Mouse (Mus musculus) urinary bladder, adult 2 months (tissue): Measurements from ENCODE around the gene Txndc5. TPM values are rescaled to one million over a fixed set of nuclear protein-coding genes. Genes with fewer than 3 reads are reported as not detected.

ENCODE experiments used
- DNase-seq: peaks from one replicate; pipeline ENCODE4 v3.0.0; 2022; ENCODE audit warnings: low spot score
- polyA plus RNA-seq: library from polyadenylated mRNA; depleted of rRNA; stranded (reverse); fragments of >200 nt; gene quantifications from 2 replicates; pipeline ENCODE4 v1.2.3, GENCODE M21; 2012

Gene Txndc5
- polyA plus RNA-seq, 1 experiment, result 108 TPM

DNA sequence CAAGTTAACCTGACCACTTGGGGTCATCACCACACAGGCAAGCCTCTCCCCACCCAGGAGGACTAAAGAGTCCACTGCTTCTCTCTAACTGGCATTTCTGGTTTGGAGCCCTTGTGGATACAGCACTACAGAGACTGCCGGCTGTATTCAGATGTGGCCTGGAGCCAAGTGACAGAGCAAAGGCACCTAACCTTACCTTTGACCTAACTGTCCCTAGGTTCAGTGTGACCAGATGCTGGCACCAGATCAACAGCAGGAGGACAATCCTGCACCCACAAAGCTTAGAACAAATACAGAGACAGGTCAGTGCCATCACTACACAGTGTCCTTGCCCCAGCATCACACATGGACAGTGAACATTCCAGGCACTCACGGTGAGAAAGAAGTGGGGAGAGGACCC, 2.5 kb downstream of the Txndc5 start:
- DNase-seq, result no peak

DNA sequence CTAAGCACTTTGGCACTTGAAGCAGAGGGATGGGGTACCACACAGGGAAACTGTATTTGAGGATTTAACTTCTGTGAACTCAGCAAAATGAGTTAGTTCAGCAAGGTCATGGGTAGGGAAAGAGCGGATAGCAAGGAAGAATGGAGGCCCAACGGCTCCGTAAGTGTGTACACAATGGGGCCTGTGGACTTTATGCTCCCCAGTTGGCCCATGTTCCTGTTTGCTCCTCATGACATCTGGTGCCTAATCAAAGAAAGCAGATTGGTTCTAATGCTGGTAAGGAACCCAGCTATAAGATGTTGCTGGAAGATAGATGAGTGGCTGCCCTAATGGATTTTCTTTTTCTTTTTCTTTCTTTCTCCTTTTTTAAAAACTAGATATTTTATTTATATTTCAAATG, 3.4 kb downstream of the Txndc5 start:
- no peak for DNase-seq

DNA sequence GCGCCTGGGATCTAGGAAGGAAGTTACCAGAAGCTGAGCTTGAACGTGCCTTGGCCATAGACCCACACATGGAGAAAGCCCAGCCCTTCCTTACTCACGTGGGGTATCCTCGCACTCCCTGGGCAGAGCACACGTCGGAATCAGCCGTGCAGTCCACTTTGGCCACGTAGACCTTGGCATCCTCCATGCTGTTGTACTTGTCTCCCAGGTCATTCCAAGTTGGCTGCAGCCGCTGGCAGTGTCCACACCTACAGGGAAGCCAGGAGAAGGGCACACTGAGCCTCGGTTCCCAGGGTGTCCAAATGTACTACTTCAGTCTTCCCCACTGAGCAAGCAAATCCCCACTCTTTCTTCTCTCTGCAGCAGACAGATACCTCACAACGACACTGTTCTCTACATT, 5.4 kb downstream of the Txndc5 start:
- DNase-seq, result no peak

DNA sequence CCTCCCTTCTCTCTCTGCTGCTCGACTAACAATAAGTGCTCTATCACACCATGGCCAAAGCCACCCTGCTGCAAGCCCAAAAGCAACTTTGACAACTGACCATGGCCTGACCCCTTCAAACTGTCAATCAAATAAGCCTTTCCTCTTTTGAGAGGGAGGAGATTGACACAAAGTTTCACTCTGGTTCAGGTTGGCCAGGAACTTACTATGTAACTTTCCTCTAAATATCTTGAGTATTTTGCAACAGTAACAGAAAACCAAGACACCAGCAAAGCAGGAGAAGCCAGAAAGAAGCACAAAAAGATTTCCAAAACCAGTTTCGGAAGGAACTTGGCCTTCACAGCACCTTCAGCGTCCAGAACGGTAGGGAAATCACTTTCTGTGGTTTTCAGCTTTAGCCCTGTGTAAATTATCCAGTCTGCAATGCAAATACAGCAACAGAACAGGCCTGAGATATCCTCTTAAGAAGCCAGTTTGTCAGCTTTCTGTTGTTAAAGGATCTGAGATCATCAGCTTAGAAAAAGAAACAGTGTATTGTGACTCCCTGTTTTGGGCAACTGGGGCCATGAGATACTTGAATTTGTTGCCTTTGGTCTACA, 6.5 kb downstream of the Txndc5 start:
- no peak for DNase-seq

DNA sequence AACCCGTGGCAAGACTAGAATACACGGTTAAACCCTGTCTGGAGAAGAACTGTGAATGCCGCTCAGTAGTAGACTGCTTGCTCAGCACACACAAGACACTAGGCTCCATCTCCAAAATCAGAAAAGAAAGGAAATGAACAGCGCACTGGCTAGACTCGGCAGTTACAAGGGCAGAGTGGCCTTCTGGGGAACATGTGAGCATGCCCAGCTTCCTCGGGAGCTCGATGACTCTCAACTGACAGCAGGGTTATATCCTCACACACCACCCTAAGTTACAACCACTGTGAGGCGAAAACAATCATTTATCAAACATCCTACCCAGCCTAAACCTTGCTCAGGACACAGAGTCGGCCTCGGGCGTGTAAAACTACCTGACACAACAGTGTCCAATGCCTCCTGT, 8.3 kb downstream of the Txndc5 start:
- no peak for DNase-seq

DNA sequence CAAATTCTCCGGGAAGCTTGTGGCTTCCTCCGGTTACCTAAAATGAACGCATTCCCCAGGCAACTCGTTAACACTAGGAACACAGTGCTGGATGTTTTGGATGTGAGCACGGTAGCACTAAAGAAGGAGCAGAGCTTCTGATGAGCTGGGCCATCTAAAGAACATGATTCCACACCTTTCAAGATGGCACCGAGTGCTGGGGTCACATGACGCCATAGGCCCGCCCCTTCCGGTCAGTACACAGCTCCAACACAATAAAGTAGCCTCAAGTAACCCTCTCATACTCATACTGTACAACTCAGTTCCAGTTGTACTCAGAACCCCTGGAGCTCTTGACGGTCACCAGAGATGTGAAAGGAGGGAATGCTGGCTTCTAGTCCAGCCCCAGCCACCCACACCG, 12.0 kb downstream of the Txndc5 start:
- no peak for DNase-seq

DNA sequence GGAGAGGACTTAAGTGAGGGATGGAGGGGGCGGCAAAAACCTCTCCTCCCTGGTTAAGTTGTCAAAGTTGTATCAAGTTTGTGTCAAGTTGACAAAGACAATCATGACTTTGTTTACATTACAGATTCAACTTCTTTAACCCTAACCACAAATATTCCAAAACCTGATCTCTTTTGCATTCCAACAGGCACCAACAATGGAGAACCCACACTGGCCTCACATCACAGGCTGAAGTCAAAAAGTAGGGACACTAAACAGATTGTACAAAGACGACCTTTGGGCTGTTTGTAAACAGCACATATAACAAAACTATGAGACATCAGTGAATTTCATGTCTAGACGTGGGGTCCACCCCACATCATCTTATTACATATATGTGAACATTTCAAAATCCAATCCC, 12.8 kb downstream of the Txndc5 start:
- DNase-seq, result no peak

DNA sequence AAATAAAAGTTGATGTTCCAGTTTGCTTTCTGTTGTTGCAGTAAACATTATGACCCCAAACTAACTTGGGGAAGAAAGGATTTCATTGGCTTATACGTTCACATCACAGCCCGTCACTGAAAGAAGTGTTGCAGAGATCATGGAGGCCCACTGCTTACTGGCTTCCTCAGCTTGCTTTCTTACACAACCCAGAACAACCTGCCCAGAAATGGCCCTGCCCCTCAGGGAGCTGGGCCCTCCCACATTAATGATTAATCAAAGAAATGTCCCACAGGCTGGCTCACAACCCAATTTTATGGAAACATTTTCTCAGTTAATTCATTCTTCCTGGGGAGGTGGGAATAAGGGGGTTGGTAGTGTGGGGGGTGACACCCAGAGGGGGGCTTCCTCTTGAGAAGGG, 13.2 kb downstream of the Txndc5 start:
- DNase-seq, result no peak

DNA sequence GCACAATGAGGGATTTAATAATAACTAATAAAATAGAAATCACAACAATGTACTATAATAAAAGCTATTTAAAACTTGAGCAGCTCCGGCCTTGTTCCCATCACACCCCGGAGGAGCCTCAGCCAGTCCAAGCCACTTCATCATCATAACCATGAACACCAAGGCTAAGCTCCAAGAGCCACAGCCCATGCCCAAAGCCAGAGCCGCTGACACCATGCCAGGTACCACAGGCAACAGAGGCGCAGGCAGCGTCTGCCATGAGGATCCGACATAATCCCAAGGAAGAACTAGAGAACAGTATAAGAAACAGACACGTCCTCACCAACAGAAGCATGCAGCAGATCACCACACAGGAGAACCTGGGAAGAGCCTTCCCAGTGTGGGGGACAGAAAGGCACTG, 14.7 kb downstream of the Txndc5 start:
- DNase-seq, result no peak

DNA sequence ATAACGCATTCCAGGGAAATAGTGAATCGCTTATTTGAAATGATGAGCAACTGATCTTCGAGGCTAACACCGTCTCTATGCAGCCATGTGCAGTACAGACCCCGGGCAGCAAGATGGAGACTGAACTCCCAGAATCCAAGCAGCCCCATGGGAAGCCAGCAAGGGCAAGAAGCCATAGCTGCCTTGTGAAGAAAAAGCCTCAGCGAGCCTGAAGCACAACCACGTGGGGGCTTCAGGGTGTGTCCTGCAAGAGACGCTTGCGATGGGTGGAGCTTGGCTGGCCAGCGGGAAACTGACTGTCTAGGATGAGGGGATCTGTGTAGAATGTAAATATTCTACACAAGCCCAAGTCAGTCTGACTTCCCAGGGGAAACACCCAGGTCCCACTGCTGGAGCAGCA, 16.6 kb downstream of the Txndc5 start:
- no peak for DNase-seq

DNA sequence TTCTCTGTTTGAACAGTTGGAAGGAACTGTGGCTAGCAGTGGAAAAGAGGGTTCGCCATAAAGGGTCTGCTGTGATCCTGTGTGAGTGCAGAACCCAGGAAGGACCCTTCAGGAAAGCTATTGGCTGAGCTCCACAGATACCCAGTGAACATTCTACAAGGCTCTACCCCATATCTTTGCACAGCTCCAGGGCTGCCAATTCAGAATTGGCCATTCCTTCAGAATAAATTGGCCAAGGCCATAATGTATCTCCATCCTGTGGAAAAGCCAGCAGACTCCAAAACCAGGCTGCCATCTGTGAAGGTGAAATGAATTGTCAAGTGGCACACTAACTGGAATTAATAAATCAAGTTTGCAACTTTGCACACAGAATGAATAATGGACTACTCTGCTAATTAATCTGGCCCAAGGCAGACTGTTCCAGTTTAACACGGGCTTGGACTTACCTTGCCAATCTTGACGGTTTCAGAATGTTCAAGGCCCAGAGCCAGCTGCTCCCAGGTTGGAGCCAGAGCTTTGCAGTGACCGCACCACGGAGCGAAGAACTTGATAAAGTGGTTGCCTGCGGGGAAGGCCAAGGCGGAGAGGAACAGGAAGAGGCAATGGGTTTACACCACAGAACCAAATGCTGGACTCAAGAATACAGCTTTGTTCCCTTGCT, 18.8 kb downstream of the Txndc5 start:
- no peak for DNase-seq

DNA sequence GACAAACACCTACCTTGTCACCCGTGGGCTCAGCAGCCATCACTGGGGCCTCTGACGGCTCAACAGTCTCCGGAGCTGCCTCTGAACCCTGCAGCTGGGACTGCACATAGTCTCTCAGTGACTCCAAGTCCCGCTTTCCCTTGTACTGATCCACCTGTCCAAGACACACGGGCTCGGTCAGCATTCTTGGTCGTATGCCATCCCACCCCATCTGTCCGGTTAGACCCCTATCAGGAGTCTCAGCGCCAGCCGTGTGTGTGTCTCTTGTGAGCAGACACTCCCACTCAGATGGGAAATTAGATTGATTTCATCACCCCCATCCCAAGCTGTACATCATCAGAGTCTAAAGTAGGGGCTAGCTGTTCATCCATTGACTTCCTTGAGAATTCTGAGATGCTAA, 21.7 kb downstream of the Txndc5 start:
- no peak for DNase-seq

DNA sequence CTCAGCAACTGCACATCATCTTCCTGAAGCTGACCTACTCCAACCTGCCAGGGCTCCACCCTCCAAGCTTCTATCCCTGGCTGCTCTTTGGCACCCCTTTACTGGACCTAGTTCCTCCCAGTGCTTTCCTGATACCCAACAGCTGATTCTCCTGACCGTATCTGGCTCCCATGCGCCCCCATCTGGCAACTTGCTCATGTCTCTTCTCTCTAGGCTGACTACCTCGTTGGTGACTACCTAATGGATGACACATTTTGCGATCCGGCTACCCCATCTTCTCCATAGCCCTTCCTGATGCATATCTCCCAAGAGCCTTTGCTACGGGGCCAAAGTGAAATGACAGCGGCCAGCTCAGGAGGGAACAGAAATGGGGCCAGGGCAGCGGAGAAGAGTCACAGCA, 22.3 kb downstream of the Txndc5 start:
- DNase-seq, result no peak

DNA sequence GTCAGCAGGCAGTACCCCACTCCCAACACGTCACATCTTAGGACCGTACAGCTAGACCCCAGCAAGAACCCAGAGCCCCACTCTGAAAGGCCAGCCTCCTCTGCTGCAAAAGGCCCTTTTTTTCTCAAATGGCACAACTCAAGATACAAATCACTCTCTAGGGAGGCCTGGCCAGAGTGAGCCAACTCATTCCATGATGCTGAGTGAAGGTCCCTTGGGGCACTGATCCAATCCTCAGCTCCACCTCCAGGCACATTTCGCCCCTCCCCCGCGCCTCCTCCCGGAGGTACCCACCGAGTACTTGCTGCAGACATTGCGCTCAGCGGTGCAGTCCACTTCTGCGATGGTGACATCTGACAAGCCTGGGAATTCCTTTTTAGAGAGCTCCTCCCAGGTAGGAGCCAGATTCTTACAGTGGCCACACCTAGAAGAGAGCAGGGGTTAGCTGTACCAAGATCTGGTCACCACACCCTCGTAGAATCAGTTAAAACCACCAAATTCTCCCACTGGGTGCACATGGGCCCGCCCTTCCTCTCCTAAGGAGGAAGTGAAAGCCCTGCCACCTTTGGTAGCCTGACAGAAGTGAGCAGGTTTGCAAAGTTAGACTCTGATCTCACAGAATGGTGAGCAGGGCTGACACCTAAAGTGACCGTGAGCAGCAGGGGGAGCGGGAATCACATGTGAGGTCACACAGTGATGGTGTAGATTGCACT, 25.3 kb downstream of the Txndc5 start:
- DNase-seq, result no peak

DNA sequence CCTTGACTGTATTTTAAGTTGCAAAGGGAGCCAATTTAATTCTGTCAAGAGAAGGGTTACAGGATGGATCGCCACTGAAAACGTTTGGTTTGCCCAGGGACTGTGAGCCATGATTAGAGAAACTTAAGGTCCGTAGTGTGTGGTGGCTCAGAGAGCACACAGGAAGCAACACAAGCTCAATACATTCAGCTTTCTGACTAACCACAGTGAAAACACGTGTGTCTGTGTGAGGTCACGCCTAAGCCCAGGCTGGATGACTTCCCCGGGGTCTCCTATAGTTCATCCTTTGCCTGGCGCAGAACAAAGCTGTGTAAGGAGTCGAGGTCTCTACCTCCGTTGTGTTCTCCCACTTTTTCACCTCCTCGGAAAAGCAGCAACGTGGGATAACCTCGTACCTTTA, 27.3 kb downstream of the Txndc5 start:
- DNase-seq, result no peak

DNA sequence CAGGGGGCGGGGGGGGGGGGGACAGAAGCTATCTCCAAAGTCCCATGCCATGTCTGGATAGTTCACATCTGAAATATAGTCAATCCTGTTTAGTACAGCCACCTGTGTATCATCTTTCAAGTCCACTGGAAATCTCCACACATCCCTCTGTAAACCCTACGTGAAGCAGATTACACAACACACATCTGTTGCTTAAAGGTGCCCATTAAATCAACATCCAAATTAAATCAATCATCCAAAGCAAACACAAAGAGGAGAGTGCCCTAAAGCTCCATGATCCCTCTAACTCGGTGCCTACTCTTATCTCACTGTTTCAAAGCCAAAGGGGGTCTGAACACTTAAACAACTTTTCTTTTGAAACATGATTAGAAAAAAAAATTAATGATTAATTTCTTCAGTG, 31.9 kb downstream of the Txndc5 start:
- DNase-seq, result no peak

DNA sequence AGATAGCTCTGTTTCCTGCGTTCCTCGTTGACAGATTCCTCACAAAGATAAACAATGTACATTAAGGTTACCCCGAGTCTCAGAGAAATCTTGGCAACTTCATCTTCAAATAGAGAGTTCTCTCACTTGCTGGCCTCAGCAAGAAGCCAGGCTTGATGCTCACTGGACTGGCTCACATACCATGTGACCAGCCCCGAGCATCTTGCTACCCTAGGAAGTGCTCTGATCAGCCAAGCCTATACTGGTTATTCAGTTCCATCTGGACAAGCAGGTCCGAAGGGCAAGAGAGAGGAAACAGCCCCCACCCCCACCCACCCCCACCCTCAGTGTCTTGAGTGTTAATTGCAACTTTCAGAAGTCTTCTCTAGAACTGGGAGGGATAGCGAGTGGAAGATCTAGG, 41.9 kb downstream of the Txndc5 start:
- DNase-seq, result no peak

DNA sequence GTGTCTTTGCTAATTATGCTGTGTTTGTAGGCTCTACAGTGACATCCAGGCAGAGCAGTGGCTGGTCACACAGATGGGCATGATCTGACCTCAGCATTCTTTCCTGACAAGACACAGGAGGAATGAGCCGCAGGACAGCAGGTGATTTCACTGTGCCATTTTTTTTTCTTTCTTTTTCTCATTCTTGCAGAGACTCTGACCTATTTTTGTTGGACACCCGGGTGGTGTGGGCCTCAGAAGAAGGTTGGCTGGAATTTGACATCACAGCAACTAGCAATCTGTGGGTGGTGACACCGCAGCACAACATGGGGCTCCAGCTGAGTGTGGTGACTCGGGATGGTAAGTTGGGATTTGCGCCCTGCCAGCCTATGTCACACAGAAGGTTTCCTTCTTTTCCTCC, 43.9 kb downstream of the Txndc5 start:
- DNase-seq, result no peak

DNA sequence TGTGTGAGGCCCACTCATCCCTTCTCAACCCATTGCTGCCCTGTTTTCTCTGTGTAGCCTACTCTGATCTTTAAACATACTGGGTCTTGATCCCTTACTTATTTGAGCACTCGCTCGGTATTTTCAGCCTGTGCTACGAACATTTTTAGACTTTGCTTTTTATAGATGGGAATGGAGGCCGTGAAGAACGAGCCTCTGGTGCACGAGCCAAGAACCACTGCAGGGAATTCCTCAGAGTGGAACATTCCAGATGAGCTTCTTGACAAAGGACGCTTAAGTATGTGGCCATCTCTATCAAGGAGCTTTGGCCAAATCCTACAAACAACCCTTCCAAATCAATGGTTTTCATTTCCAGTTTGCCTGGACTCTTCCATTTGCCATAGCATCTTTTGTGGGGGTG, 47.6 kb downstream of the Txndc5 start:
- DNase-seq, result no peak

DNA sequence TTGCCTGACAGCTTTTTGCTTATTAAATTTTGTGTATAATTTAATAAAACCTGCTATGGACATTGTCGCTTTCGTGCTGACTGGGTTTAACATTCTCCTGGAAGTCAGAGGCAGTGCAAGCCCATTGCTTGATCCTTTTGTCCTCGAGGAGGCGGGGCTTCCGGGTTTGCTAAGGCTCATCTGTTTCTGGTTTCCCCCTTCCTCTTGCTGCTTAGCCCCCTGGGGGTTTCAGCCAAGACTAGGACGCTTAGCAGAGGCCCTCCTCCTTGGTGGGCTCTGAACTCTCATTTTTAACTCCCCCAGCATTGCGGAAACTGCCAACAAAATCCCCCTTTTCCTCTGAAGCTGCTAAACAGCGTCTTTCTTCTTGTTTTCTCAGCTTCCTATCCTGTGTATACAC, 51.7 kb downstream of the Txndc5 start:
- no peak for DNase-seq

DNA sequence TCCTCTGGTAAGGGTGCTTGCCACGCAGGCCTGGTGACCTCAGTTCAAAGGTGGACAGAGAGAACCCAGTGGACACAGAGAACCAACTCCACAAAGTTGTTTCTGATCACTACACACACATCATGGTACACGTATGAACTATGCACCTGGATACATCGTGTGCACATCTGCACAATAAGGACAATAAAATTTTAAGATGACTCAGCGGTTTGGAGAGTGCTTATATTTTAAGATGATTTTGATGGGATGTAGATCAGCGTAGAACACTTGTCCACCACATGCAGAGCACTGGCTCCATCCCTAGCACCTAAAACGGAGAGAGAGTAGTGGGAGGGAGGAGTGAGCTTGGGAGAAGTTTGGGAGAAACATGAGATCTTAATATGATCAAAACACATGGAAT, 55.1 kb downstream of the Txndc5 start:
- DNase-seq, result no peak

DNA sequence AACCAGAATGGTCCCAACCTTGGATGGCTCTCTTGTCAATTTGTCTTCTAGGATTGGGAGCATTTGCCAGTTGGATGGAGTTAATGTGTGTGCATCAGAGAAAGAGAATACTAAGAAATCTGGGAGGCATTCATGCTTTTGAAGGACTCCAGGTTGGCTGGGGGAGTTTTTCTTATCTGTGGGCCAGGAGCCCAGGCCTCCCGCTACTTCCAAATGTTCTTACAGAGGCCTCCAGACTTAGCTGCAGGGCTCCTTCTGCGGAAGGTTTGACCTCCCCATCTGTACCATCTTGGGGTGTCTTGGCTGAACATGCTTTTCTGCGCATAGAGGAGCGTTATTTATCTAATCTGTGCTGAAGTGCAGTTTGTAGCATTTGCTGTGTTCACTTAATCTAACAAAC, 56.0 kb downstream of the Txndc5 start:
- DNase-seq, result no peak

DNA sequence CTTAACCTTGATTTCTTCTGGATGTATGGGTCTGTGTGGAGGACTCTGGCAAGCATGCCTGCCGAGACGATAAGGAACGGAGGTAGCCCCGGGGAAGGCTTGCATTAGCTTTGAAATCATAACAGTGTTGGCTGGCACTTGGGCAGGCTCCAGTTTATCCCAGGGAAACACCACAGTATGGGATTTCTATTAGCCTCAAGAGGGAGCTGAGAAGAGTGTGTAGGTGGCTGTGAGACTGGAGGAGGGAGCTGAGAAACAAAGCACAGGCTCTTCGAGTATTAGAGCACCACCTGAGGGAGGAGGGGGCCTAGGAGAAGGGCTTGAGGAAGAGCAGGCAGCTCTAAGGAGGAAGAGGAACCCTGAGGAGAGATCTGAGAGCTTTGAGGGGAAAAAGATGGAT, 57.7 kb downstream of the Txndc5 start:
- DNase-seq, result no peak

DNA sequence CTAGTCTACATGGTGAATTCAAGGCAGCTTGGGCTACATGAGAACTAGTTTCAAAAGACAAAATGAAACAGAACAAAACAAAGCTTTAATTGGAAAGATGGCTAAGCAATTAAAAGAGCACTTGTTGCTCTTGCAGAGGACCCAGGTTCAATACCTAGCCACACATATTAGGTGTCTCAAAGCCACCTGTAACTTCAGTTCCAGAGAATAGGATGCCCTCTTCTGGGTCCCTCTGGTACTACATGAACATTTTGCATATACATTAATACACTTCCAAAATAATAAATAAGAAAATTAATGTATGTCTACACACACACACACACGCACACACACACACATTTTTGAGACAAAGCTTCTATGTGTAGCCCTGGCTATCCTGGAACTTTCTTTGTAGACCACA, 65.2 kb downstream of the Txndc5 start:
- DNase-seq, result no peak
